Comparison of ENCODE assay signal across 25 mouse cellular contexts in the genomic region with DNA sequence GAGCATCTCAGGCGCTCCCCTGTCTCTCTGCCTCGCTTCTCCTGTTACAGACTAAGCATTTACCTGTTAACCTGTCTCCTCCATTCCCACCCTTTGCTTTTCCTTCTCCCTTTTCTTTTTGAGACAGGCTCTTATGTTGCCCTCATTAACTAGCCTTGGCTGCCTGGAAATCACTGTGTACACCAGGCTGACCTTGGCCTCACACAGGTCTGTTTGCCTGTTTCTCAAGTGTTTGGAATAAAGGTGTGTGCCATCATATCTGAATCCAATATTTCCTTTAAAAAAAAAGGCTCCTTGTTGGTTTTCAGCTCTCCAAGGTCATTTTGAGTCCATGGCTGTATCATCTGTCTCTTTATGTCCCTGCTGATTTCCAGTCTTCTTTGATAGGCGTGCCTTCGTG. TPM values are rescaled to one million over a fixed set of nuclear protein-coding genes. Genes with fewer than 3 reads are reported as not detected.
DNase-seq lines count a peak whose midpoint lies in the region; ATAC-seq and TF ChIP-seq lines count a peak whose summit lies in the region.
"Had no signal": no experiment of that assay in that cellular context is flagged by ENCODE, and none has a peak within 500 bp of the region (broad histone marks: within the 10 kb centered on the region; RNA-seq: fewer than 3 reads in every experiment).

No protein-coding gene starts in this region.

- H3K4me3 ChIP-seq in heart, adult 2 months: no peak overlapping the region
- H3K4me3 ChIP-seq in liver, adult 2 months (ENCODE audit: insufficient read depth, low read depth, low read length): no peak overlapping the region
- H3K4me3 ChIP-seq in liver, embryonic 11.5 days (ENCODE audit: low read depth, low read length): no peak overlapping the region
- no peak overlapping the region for H3K4me3 ChIP-seq in stomach, embryonic 14.5 days (ENCODE audit: low read depth, low read length)
- H3K4me3 ChIP-seq in stomach, embryonic 16.5 days (replicated peaks; ENCODE audit: low read length): no peak overlapping the region
- H3K4me3 ChIP-seq: embryonic facial prominence, embryonic 10.5 days; embryonic facial prominence, embryonic 12.5 days; forebrain, embryonic 12.5 days had no signal

- 91% methylated on average over 4 of the region's 4 CpGs for WGBS in heart, adult 2 months
- WGBS in liver, adult 2 months: 57% methylated on average over 4 of the region's 4 CpGs
- 85% methylated on average over 4 of the region's 4 CpGs for WGBS in liver, embryonic 11.5 days
- WGBS in stomach, embryonic 14.5 days: 83% methylated on average over 4 of the region's 4 CpGs
- WGBS in stomach, embryonic 16.5 days: 80% methylated on average over 4 of the region's 4 CpGs

- 0 out of 2 replicates have a peak, but pooled peaks cover 4% of the 10 kb centered on the region for H3K79me2 ChIP-seq in heart, adult 2 months (replicated peaks; ENCODE audit: control insufficient read depth, insufficient read depth, low read length)
- H3K79me2 ChIP-seq in liver, adult 2 months (ENCODE audit: control insufficient read depth, insufficient read depth, low read length): peaks cover 26% of the 10 kb centered on the region

- no peaks in the 10 kb centered on the region for H3K9me3 ChIP-seq in liver, embryonic 11.5 days (ENCODE audit: control insufficient read depth, low read length)
- H3K9me3 ChIP-seq in stomach, embryonic 14.5 days (ENCODE audit: control insufficient read depth, low read depth, low read length): no peaks in the 10 kb centered on the region
- no peaks in the 10 kb centered on the region for H3K9me3 ChIP-seq in stomach, embryonic 16.5 days (replicated peaks; ENCODE audit: control insufficient read depth, low read length)
- H3K9me3 ChIP-seq: embryonic facial prominence, embryonic 10.5 days; embryonic facial prominence, embryonic 12.5 days; forebrain, embryonic 12.5 days; G1E had no signal

- H3K27me3 ChIP-seq in heart, adult 2 months (ENCODE audit: control insufficient read depth, insufficient read depth, low read length): no peaks in the 10 kb centered on the region
- H3K27me3 ChIP-seq in liver, adult 2 months (ENCODE audit: control insufficient read depth, insufficient read depth, low read length): no peaks in the 10 kb centered on the region
- no peaks in the 10 kb centered on the region for H3K27me3 ChIP-seq in liver, embryonic 11.5 days (replicated peaks; ENCODE audit: control insufficient read depth, insufficient read depth, low read length)
- no peaks in the 10 kb centered on the region for H3K27me3 ChIP-seq in stomach, embryonic 14.5 days (ENCODE audit: control insufficient read depth, insufficient read depth, low read length)
- no peaks in the 10 kb centered on the region for H3K27me3 ChIP-seq in stomach, embryonic 16.5 days (ENCODE audit: control insufficient read depth, insufficient read depth, low read length)
- H3K27me3 ChIP-seq: CH12.LX; embryonic facial prominence, embryonic 12.5 days; Patski had no signal

- no peaks in the 10 kb centered on the region for H3K36me3 ChIP-seq in heart, adult 2 months (ENCODE audit: control insufficient read depth, insufficient read depth, low read length)
- H3K36me3 ChIP-seq in liver, adult 2 months (ENCODE audit: control insufficient read depth, insufficient read depth, low read length): no peaks in the 10 kb centered on the region; the same call in 1 of the 2 replicates
- no peaks in the 10 kb centered on the region for H3K36me3 ChIP-seq in liver, embryonic 11.5 days (ENCODE audit: control insufficient read depth, insufficient read depth, low read length)
- no peaks in the 10 kb centered on the region for H3K36me3 ChIP-seq in stomach, embryonic 14.5 days (ENCODE audit: control insufficient read depth, insufficient read depth, low read length)
- no peaks in the 10 kb centered on the region; the same call in 1 of the 2 replicates for H3K36me3 ChIP-seq in stomach, embryonic 16.5 days (ENCODE audit: control insufficient read depth, insufficient read depth, low read length)
- H3K36me3 ChIP-seq: forebrain, embryonic 12.5 days had no signal

- no peak overlapping the region for H3K9ac ChIP-seq in heart, adult 2 months (ENCODE audit: low read depth, low read length)
- peak overlapping the region; percentile 63 for H3K9ac ChIP-seq in liver, adult 2 months (ENCODE audit: low read depth, low read length)
- H3K9ac ChIP-seq in liver, embryonic 11.5 days (ENCODE audit: low read depth, low read length): no peak overlapping the region
- no peak overlapping the region for H3K9ac ChIP-seq in stomach, embryonic 14.5 days (replicated peaks; ENCODE audit: low read depth, low read length)
- H3K9ac ChIP-seq in stomach, embryonic 16.5 days (ENCODE audit: low read length): no peak overlapping the region
- H3K9ac ChIP-seq: embryonic facial prominence, embryonic 12.5 days; forebrain, embryonic 12.5 days had no signal

- ATAC-seq in liver, embryonic 11.5 days (replicated peaks; ENCODE audit: low FRiP score): no peak
- ATAC-seq in stomach, embryonic 14.5 days (ENCODE audit: insufficient number of reproducible peaks, insufficient read depth, low FRiP score, low read depth): peak; percentile 43; the same call in 1 of the 2 replicates
- ATAC-seq in stomach, embryonic 16.5 days (ENCODE audit: insufficient read depth, low FRiP score): 0 out of 2 replicates have a peak, but pooled peaks have one; percentile 6
- ATAC-seq: activated CD4-positive, CD25-positive, alpha-beta regulatory T cell, adult 4 months; CD4-positive, CD25-positive, alpha-beta regulatory T cell, adult 4 months; forebrain, embryonic 14.5 days; Patski had no signal

- peak; percentile 30 for DNase-seq in heart, adult 11 months
- DNase-seq in heart, adult 2 months: no peak
- peak; percentile 91 for DNase-seq in liver, adult 2 months (ENCODE audit: extremely low read depth, low read depth, low spot score)
- DNase-seq in liver, embryonic 11.5 days (ENCODE audit: low spot score): no peak
- no peak for DNase-seq in thymus, postnatal 14 days
- no peak for DNase-seq in kidney, adult 11 months
- DNase-seq: adrenal gland, adult 8-10 months; adrenal gland, postnatal 14 days; adrenal gland, postnatal 36 days; B cell, adult 2 months; cerebellum, adult 11-12 months; cerebellum, adult 2 months; cerebellum, postnatal 10 days; cerebellum, postnatal 25 days had no signal

- H3K4me2 ChIP-seq in liver, embryonic 11.5 days: no peak overlapping the region
- H3K4me2 ChIP-seq in stomach, embryonic 14.5 days (replicated peaks; ENCODE audit: low read depth, low read length): no peak overlapping the region
- H3K4me2 ChIP-seq in stomach, embryonic 16.5 days (ENCODE audit: low read depth, low read length): no peak overlapping the region
- H3K4me2 ChIP-seq: embryonic facial prominence, embryonic 12.5 days; forebrain, embryonic 12.5 days had no signal

- no peak overlapping the region for H3K27ac ChIP-seq in heart, adult 2 months
- H3K27ac ChIP-seq in liver, adult 2 months (replicated peaks; ENCODE audit: insufficient read depth, low read depth, low read length): peak overlapping the region; percentile 98
- no peak overlapping the region for H3K27ac ChIP-seq in liver, embryonic 11.5 days (ENCODE audit: low read depth, low read length)
- H3K27ac ChIP-seq in stomach, embryonic 14.5 days (ENCODE audit: low read length): no peak overlapping the region
- H3K27ac ChIP-seq in stomach, embryonic 16.5 days (ENCODE audit: low read length): no peak overlapping the region; the same call in 1 of the 2 replicates
- H3K27ac ChIP-seq: embryonic facial prominence, embryonic 10.5 days; embryonic facial prominence, embryonic 12.5 days; forebrain, embryonic 12.5 days had no signal

- TF ChIP-seq CTCF in heart, adult 2 months (IDR thresholded peaks at IDR 0.05): no peak
- TF ChIP-seq CTCF in liver, adult 2 months (IDR thresholded peaks at IDR 0.05; ENCODE audit: low read depth, low read length): no peak

- TF ChIP-seq EP300 in heart, adult 2 months (IDR thresholded peaks at IDR 0.05; ENCODE audit: insufficient read depth, low read depth, low read length): no peak

- H3K4me1 ChIP-seq in heart, adult 2 months (ENCODE audit: control insufficient read depth, insufficient read depth, low read length): no peaks in the 10 kb centered on the region; the same call in 1 of the 2 replicates
- peaks cover 33% of the 10 kb centered on the region for H3K4me1 ChIP-seq in liver, adult 2 months (ENCODE audit: control insufficient read depth, insufficient read depth, low read length)
- peaks cover 14% of the 10 kb centered on the region for H3K4me1 ChIP-seq in liver, embryonic 11.5 days (replicated peaks; ENCODE audit: control insufficient read depth, insufficient read depth, low read length)
- H3K4me1 ChIP-seq in stomach, embryonic 14.5 days (ENCODE audit: control insufficient read depth, insufficient read depth, low read length): peaks cover 20% of the 10 kb centered on the region
- H3K4me1 ChIP-seq in stomach, embryonic 16.5 days (ENCODE audit: control insufficient read depth, insufficient read depth, low read length): peaks cover 24% of the 10 kb centered on the region

- intact Hi-C loops in heart, adult 2 months (cut with DNase I): no loop called here

- no peak for TF ChIP-seq POLR2A in heart, adult 2 months (IDR thresholded peaks at IDR 0.05; ENCODE audit: insufficient read depth, low read depth, low read length)
- no peak for TF ChIP-seq POLR2A in liver, adult 2 months (IDR thresholded peaks at IDR 0.05; ENCODE audit: extremely low read depth, insufficient read depth, low read length)

RNA-seq across cellular contexts. Expression of gene Lgr4, which starts 9.5 kb away (rescaled TPM):
- total RNA-seq in heart, adult 2 months (2021): 10 to 100 TPM; 22.1 to 23.7 TPM
- 13.5 and 22.7 TPM in 2 replicates for polyA plus RNA-seq in heart, adult 2 months (2012; rRNA removed)
- total RNA-seq in liver, adult 2 months (2014; rRNA removed): 53.9 and 61.8 TPM in 2 replicates
- 16.9 and 19.3 TPM in 2 replicates for polyA plus RNA-seq in liver, adult 2 months (2012; rRNA removed)
- polyA plus RNA-seq in liver, embryonic 11.5 days (2014; fragmentation: Nextera tagmentation; extraction: Ambion mirVana): 9.5 and 10.0 TPM in 2 replicates
- 38.2 and 39.0 TPM in 2 replicates for polyA plus RNA-seq in stomach, embryonic 14.5 days (2014; fragmentation: Nextera tagmentation; extraction: Ambion mirVana)
- 17.6 and 18.2 TPM in 2 replicates for polyA plus RNA-seq in stomach, embryonic 16.5 days (2015; fragmentation: Nextera tagmentation; extraction: Ambion mirVana)

RNA-seq across cellular contexts. Expression of gene Lin7c, which starts 36.3 kb away (rescaled TPM):
- 10 to 100 TPM; 43.3 to 43.6 TPM for total RNA-seq in heart, adult 2 months (2021)
- 6.9 and 15.6 TPM in 2 replicates for polyA plus RNA-seq in heart, adult 2 months (2012; rRNA removed)
- 32.6 and 35.8 TPM in 2 replicates for total RNA-seq in liver, adult 2 months (2014; rRNA removed)
- polyA plus RNA-seq in liver, adult 2 months (2012; rRNA removed): 5.3 and 5.4 TPM in 2 replicates
- 44.4 and 53.4 TPM in 2 replicates for polyA plus RNA-seq in liver, embryonic 11.5 days (2014; fragmentation: Nextera tagmentation; extraction: Ambion mirVana)
- 68.8 and 74.2 TPM in 2 replicates for polyA plus RNA-seq in stomach, embryonic 14.5 days (2014; fragmentation: Nextera tagmentation; extraction: Ambion mirVana)
- 73.3 and 75.3 TPM in 2 replicates for polyA plus RNA-seq in stomach, embryonic 16.5 days (2015; fragmentation: Nextera tagmentation; extraction: Ambion mirVana)

Comparison
In these comparisons a context has a peak if more than half of its experiments do, and no peak if none do; other contexts are left out.
1. DNase-seq: peak in heart, adult 11 months (single experiment) and liver, adult 2 months (single experiment); none in heart, adult 2 months (0 of 2), liver, embryonic 11.5 days (single experiment), thymus, postnatal 14 days (single experiment) and kidney, adult 11 months (single experiment).